Mouse (Mus musculus) spleen, postnatal 4 days (tissue): ENCODE results near the gene Fgfr2.

Source experiments
- DNase-seq, 2 experiments: peaks; one replicate each; pipeline ENCODE4 v3.0.0; 2022; ENCODE audit warnings: low spot score in 2 of 2

Gene Fgfr2

GRCm38 (mm10) chr7:132776338-132777111 is 346.6 kb downstream of the Fgfr2 start:
- DNase-seq, result peak; percentile 78 to 83

- DNase-seq, result no peak
Observed at GRCm38 (mm10) chr7:132775922-132776321, 347.2 kb downstream of the Fgfr2 start.

- no peak for DNase-seq
Observed at GRCm38 (mm10) chr7:132775333-132775732, 347.8 kb downstream of the Fgfr2 start.

GRCm38 (mm10) chr7:132773011-132773705 is 350.0 kb downstream of the Fgfr2 start:
- DNase-seq, result no peak

GRCm38 (mm10) chr7:132772440-132772839 is 350.7 kb downstream of the Fgfr2 start:
- peak; percentile 84 to 86 for DNase-seq

GRCm38 (mm10) chr7:132768498-132769344 is 354.4 kb downstream of the Fgfr2 start:
- DNase-seq, result no peak

GRCm38 (mm10) chr7:132767999-132768370 is 355.2 kb downstream of the Fgfr2 start:
- DNase-seq, result no peak

GRCm38 (mm10) chr7:132767233-132767998 is 355.7 kb downstream of the Fgfr2 start:
- DNase-seq, result no peak

- DNase-seq, result no peak
Observed at GRCm38 (mm10) chr7:132766235-132766871, 356.8 kb downstream of the Fgfr2 start.

GRCm38 (mm10) chr7:132765629-132766186 is 357.4 kb downstream of the Fgfr2 start:
- no peak for DNase-seq

GRCm38 (mm10) chr7:132764896-132765491 is 358.2 kb downstream of the Fgfr2 start:
- no peak for DNase-seq

- DNase-seq, result no peak
Observed at GRCm38 (mm10) chr7:132764314-132764713, 358.8 kb downstream of the Fgfr2 start.

- no peak for DNase-seq
Observed at GRCm38 (mm10) chr7:132763911-132764310, 359.2 kb downstream of the Fgfr2 start.

GRCm38 (mm10) chr7:132763351-132763750 is 359.8 kb downstream of the Fgfr2 start:
- no peak for DNase-seq

GRCm38 (mm10) chr7:132761409-132761808 is 361.7 kb downstream of the Fgfr2 start:
- DNase-seq, result no peak

GRCm38 (mm10) chr7:132760589-132761180 is 362.5 kb downstream of the Fgfr2 start:
- DNase-seq, result no peak

- no peak for DNase-seq
Observed at GRCm38 (mm10) chr7:132759926-132760325, 363.2 kb downstream of the Fgfr2 start.

- no peak for DNase-seq
Observed at GRCm38 (mm10) chr7:132759405-132759891, 363.7 kb downstream of the Fgfr2 start.

GRCm38 (mm10) chr7:132758875-132759274 is 364.3 kb downstream of the Fgfr2 start:
- no peak for DNase-seq

GRCm38 (mm10) chr7:132756325-132756724 is 366.8 kb downstream of the Fgfr2 start:
- DNase-seq, result no peak
